Comparison of ENCODE assay signal across 9 mouse cellular contexts in genomic region chr17:30006877-30007276, GRCm38 (mm10). TPM values are rescaled to one million over a fixed set of nuclear protein-coding genes. Genes with fewer than 3 reads are reported as not detected.
DNase-seq lines count a peak whose midpoint lies in the region; ATAC-seq and TF ChIP-seq lines count a peak whose summit lies in the region.
"Had no signal": no experiment of that assay in that cellular context is flagged by ENCODE, and none has a peak within 500 bp of the region (broad histone marks: within the 10 kb centered on the region; RNA-seq: fewer than 3 reads in every experiment).

No protein-coding gene starts in this region.

- 0 out of 2 replicates have a peak, but pooled peaks cover 3% of the 10 kb centered on the region for H3K36me3 ChIP-seq in kidney, embryonic 15.5 days
- no peaks in the 10 kb centered on the region for H3K36me3 ChIP-seq in forebrain, embryonic 11.5 days (ENCODE audit: control insufficient read depth, insufficient read depth, low read length)
- H3K36me3 ChIP-seq in intestine, embryonic 16.5 days (ENCODE audit: control insufficient read depth, insufficient read depth, low read length): no peaks in the 10 kb centered on the region
- no peaks in the 10 kb centered on the region for H3K36me3 ChIP-seq in midbrain, postnatal 0 days (ENCODE audit: insufficient read depth, low read length)

- DNase-seq in kidney, adult 11 months: no peak
- no peak for DNase-seq in forebrain, embryonic 11.5 days (ENCODE audit: low spot score)
- no peak for DNase-seq in midbrain, postnatal 0 days (ENCODE audit: low spot score)
- no peak for DNase-seq in left cerebral cortex, adult 9 months (ENCODE audit: low spot score in 2 of 2)
- DNase-seq in ovary, adult 18-20 months (ENCODE audit: low spot score): no peak
- no peak for DNase-seq in left cerebral cortex, postnatal 25 days (ENCODE audit: low spot score in 2 of 2)
- DNase-seq: gastrocnemius, postnatal 14 days had no signal

- H3K4me3 ChIP-seq in kidney, embryonic 15.5 days (replicated peaks): no peak overlapping the region
- H3K4me3 ChIP-seq in forebrain, embryonic 11.5 days (ENCODE audit: low read depth, low read length): no peak overlapping the region
- no peak overlapping the region for H3K4me3 ChIP-seq in intestine, embryonic 16.5 days (ENCODE audit: low read length)
- H3K4me3 ChIP-seq in midbrain, postnatal 0 days (ENCODE audit: low read depth, low read length): no peak overlapping the region

- TF ChIP-seq CTCF in midbrain, postnatal 0 days (IDR thresholded peaks at IDR 0.05): no peak

- H3K4me1 ChIP-seq in kidney, embryonic 15.5 days: peaks cover 40% of the 10 kb centered on the region
- H3K4me1 ChIP-seq in forebrain, embryonic 11.5 days (replicated peaks; ENCODE audit: control insufficient read depth, insufficient read depth, low read length): peaks cover 18% of the 10 kb centered on the region
- H3K4me1 ChIP-seq in intestine, embryonic 16.5 days (ENCODE audit: control insufficient read depth, insufficient read depth, low read length): peaks cover 33% of the 10 kb centered on the region
- H3K4me1 ChIP-seq in midbrain, postnatal 0 days (ENCODE audit: insufficient read depth, low read length): peaks cover 15% of the 10 kb centered on the region

- no peak overlapping the region for H3K9ac ChIP-seq in kidney, embryonic 15.5 days
- no peak overlapping the region for H3K9ac ChIP-seq in forebrain, embryonic 11.5 days (ENCODE audit: low read length)
- H3K9ac ChIP-seq in intestine, embryonic 16.5 days (ENCODE audit: low read depth, low read length): peak overlapping the region; percentile 49
- no peak overlapping the region for H3K9ac ChIP-seq in midbrain, postnatal 0 days (replicated peaks; ENCODE audit: low read length, poor library complexity, severe bottlenecking)

- H3K9me3 ChIP-seq in kidney, embryonic 15.5 days (replicated peaks): no peaks in the 10 kb centered on the region
- H3K9me3 ChIP-seq in forebrain, embryonic 11.5 days (ENCODE audit: control insufficient read depth, low read length): no peaks in the 10 kb centered on the region
- H3K9me3 ChIP-seq in intestine, embryonic 16.5 days (ENCODE audit: control insufficient read depth, low read length): no peaks in the 10 kb centered on the region
- no peaks in the 10 kb centered on the region for H3K9me3 ChIP-seq in midbrain, postnatal 0 days (ENCODE audit: low read length)

- peak overlapping the region; percentile 77 for H3K4me2 ChIP-seq in kidney, embryonic 15.5 days
- H3K4me2 ChIP-seq in forebrain, embryonic 11.5 days (ENCODE audit: low read depth, low read length, severe bottlenecking): peak overlapping the region; percentile 26; the same call in 1 of the 2 replicates
- H3K4me2 ChIP-seq in intestine, embryonic 16.5 days (ENCODE audit: low read depth, low read length): peak overlapping the region; percentile 42
- H3K4me2 ChIP-seq in midbrain, postnatal 0 days (ENCODE audit: low read depth, low read length, poor library complexity, severe bottlenecking): peak overlapping the region; percentile 34

- H3K27me3 ChIP-seq in kidney, embryonic 15.5 days: no peaks in the 10 kb centered on the region
- no peaks in the 10 kb centered on the region for H3K27me3 ChIP-seq in forebrain, embryonic 11.5 days (ENCODE audit: control insufficient read depth, insufficient read depth, low read length)
- no peaks in the 10 kb centered on the region for H3K27me3 ChIP-seq in intestine, embryonic 16.5 days (replicated peaks; ENCODE audit: control insufficient read depth, insufficient read depth, low read length)
- H3K27me3 ChIP-seq in midbrain, postnatal 0 days (ENCODE audit: insufficient read depth, low read length): no peaks in the 10 kb centered on the region

- intact Hi-C loops in left cerebral cortex, postnatal 25 days (cut with DNase I): loop anchor here (5.0 kb wide), 1 partner anchor 190 kb away; no protein-coding TSS in a partner anchor

- H3K27ac ChIP-seq in kidney, embryonic 15.5 days: no peak overlapping the region
- H3K27ac ChIP-seq in forebrain, embryonic 11.5 days (ENCODE audit: low read depth, low read length): no peak overlapping the region
- peak overlapping the region; percentile 70 for H3K27ac ChIP-seq in intestine, embryonic 16.5 days (ENCODE audit: low read length)
- no peak overlapping the region for H3K27ac ChIP-seq in midbrain, postnatal 0 days (ENCODE audit: low read depth, low read length)

- no peak for ATAC-seq in kidney, embryonic 15.5 days (replicated peaks; ENCODE audit: low FRiP score)
- ATAC-seq in forebrain, embryonic 11.5 days (replicated peaks; ENCODE audit: low FRiP score): no peak
- no peak for ATAC-seq in intestine, embryonic 16.5 days
- no peak for ATAC-seq in midbrain, postnatal 0 days (ENCODE audit: low FRiP score)

- 81% methylated on average over 2 of the region's 2 CpGs for WGBS in kidney, embryonic 15.5 days
- WGBS in forebrain, embryonic 11.5 days: 91% methylated on average over 2 of the region's 2 CpGs
- 66% methylated on average over 2 of the region's 2 CpGs for WGBS in intestine, embryonic 16.5 days
- WGBS in midbrain, postnatal 0 days: 85% methylated on average over 2 of the region's 2 CpGs

RNA-seq across cellular contexts. Expression of gene Zfand3, which starts 2.3 kb away (rescaled TPM):
- polyA plus RNA-seq in kidney, embryonic 15.5 days (2015; fragmentation: Nextera tagmentation; extraction: Ambion mirVana): 53.0 and 58.4 TPM in 2 replicates
- 55.8 and 68.6 TPM in 2 replicates for polyA plus RNA-seq in forebrain, embryonic 11.5 days (2014; fragmentation: Nextera tagmentation; extraction: Ambion mirVana)
- polyA plus RNA-seq in intestine, embryonic 16.5 days (2015; fragmentation: Nextera tagmentation; extraction: Ambion mirVana): 39.7 and 40.2 TPM in 2 replicates
- total RNA-seq in midbrain, postnatal 0 days (2014; rRNA removed): 72.2 and 90.9 TPM in 2 replicates
- polyA plus RNA-seq in midbrain, postnatal 0 days (2015; fragmentation: Nextera tagmentation; extraction: Ambion mirVana): 41.3 and 45.2 TPM in 2 replicates
- total RNA-seq in left cerebral cortex, postnatal 25 days (2021): 100 to 1,000 TPM; 114 to 122 TPM

RNA-seq across cellular contexts. Expression of gene Mdga1, which starts 37.0 kb away (rescaled TPM):
- 1.0 and 2.1 TPM in 2 replicates for polyA plus RNA-seq in kidney, embryonic 15.5 days (2015; fragmentation: Nextera tagmentation; extraction: Ambion mirVana)
- 6.2 and 7.4 TPM in 2 replicates for polyA plus RNA-seq in forebrain, embryonic 11.5 days (2014; fragmentation: Nextera tagmentation; extraction: Ambion mirVana)
- 0.86 and 1.6 TPM in 2 replicates for polyA plus RNA-seq in intestine, embryonic 16.5 days (2015; fragmentation: Nextera tagmentation; extraction: Ambion mirVana)
- total RNA-seq in midbrain, postnatal 0 days (2014; rRNA removed): 64.7 and 81.3 TPM in 2 replicates
- 12.7 and 16.9 TPM in 2 replicates for polyA plus RNA-seq in midbrain, postnatal 0 days (2015; fragmentation: Nextera tagmentation; extraction: Ambion mirVana)
- total RNA-seq in left cerebral cortex, postnatal 25 days (2021): 10 to 100 TPM; 30.4 to 36.6 TPM

Comparison
In these comparisons a context has a peak if more than half of its experiments do, and no peak if none do; other contexts are left out.
1. H3K4me2 ChIP-seq: peak in every context shown above with its lines; median percentile 77 in kidney, embryonic 15.5 days; 42 in intestine, embryonic 16.5 days; 34 in midbrain, postnatal 0 days; 26 in forebrain, embryonic 11.5 days.